Mouse (Mus musculus) spleen, adult 2 months (tissue): ENCODE data around the gene Zfp786. TPM values are rescaled to one million over a fixed set of nuclear protein-coding genes. Genes with fewer than 3 reads are reported as not detected.

Source experiments
- DNase-seq, 2 experiments: peaks; one replicate each; pipeline versions ENCODE4 v3.0.0 to v3.0.0-alpha.2; 2012 to 2021; ENCODE audit warnings: low spot score in 2 of 2, low read depth in 1 of 2
- H3K27ac ChIP-seq: fragments of 200-500 bp; 2 replicates; pipeline ENCODE4 v1.5.1; 2012; ENCODE audit warnings: low read length, inconsistent platforms; ENCODE audit not compliant: insufficient read depth
- H3K27me3 ChIP-seq: fragments of 200-500 bp; 2 replicates; pipeline ENCODE4 v1.6.1; 2012; ENCODE audit warnings: mild to moderate bottlenecking, moderate library complexity, low read length, inconsistent platforms; ENCODE audit not compliant: control insufficient read depth, insufficient read depth
- H3K36me3 ChIP-seq: fragments of 200-500 bp; 2 replicates; pipeline ENCODE4 v1.6.1; 2012; ENCODE audit warnings: mild to moderate bottlenecking, low read length, inconsistent platforms; ENCODE audit not compliant: control insufficient read depth, insufficient read depth
- H3K4me1 ChIP-seq: fragments of 200-500 bp; 2 replicates; pipeline ENCODE4 v1.6.1; 2011; ENCODE audit warnings: inconsistent platforms; ENCODE audit not compliant: control insufficient read depth, insufficient read depth, insufficient read length
- H3K4me3 ChIP-seq: fragments of 200-500 bp; 2 replicates; pipeline ENCODE4 v1.5.1; 2011; ENCODE audit warnings: mild to moderate bottlenecking, inconsistent platforms; ENCODE audit not compliant: insufficient read depth, insufficient read length; ENCODE audit errors: extremely low read depth
- CTCF ChIP-seq: fragments of 200-500 bp; IDR thresholded peaks from 2 replicates; pipeline ENCODE4 v1.5.1; 2011; ENCODE audit warnings: mild to moderate bottlenecking, inconsistent platforms; ENCODE audit not compliant: insufficient read depth, insufficient read length, insufficient replicate concordance; ENCODE audit errors: extremely low read depth
- POLR2A ChIP-seq: fragments of 200-500 bp; IDR thresholded peaks from 2 replicates; pipeline ENCODE4 v1.6.1; 2011; ENCODE audit warnings: low read depth, low read length, inconsistent platforms
- WGBS: fragments of 180-500 bp; shearing (Covaris S2); methylation state at CpG from one replicate; pipeline ENCODE4 v1.1.7; 2018; 5-methylcytosine and 5-hydroxymethylcytosine counted together
- polyA plus RNA-seq: library from polyadenylated mRNA; depleted of rRNA; stranded (reverse); fragments of >200 nt; gene quantifications from 2 replicates; pipeline ENCODE4 v1.2.3, GENCODE M21; 2012

The Zfp786 gene
- polyA plus RNA-seq, 1 experiment = 0.13 TPM

DNA sequence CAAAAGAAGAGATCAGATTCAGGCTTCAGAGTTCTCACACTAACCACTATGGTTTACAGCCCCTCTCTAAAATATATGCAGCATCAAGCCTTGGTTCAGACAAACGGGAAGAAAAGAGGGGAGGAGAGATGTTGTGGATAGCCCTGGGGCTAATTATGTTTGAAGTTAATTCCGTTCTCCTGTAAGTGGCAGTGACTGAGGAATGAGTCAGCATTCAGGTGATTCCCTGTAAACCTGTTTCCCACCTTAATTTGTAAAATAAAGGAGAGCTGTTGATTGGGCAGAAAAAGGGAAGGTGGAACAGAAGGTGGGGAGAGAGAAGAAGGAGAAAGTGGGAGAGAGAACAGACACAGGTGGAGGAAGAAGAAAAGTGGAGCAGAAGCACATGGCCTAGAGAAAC is 6.4 kb downstream of the Zfp786 start:
- 81% methylated on average over 2 of the region's 2 CpGs for WGBS
- no peak overlapping the region for H3K4me3 ChIP-seq
- no peak overlapping the region for H3K27ac ChIP-seq
- no peaks in the 10 kb centered on the region for H3K27me3 ChIP-seq
- H3K36me3 ChIP-seq = no peaks in the 10 kb centered on the region
- H3K4me1 ChIP-seq = no peaks in the 10 kb centered on the region
- TF ChIP-seq POLR2A (no peak), CTCF (no peak)
- DNase-seq = no peak

DNA sequence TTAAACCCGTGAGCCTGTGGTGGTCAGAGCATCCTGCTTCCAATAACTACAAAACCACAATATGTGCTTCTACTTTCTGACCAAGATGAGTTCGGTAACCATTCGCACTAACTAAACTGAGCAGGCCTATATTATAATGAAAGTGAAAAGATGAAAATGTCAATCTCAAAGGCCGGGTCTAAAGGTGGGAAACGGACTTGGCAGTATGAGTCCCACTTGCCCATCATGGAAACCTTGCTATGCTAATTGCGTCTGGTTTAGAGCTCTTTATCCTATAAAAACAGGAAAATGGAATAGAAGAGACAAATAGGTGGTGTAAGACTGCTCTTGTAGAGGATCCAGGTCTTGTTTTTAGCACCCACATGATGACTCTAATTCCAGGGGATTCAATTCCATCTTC is 8.9 kb downstream of the Zfp786 start:
- DNase-seq = no peak
- WGBS = 85% methylated on average over 6 of the region's 6 CpGs
- H3K36me3 ChIP-seq = no peaks in the 10 kb centered on the region
- TF ChIP-seq CTCF = no peak
- no peak for TF ChIP-seq POLR2A
- no peaks in the 10 kb centered on the region for H3K27me3 ChIP-seq
- H3K4me1 ChIP-seq = no peaks in the 10 kb centered on the region
- H3K27ac ChIP-seq = no peak overlapping the region
- H3K4me3 ChIP-seq = no peak overlapping the region

DNA sequence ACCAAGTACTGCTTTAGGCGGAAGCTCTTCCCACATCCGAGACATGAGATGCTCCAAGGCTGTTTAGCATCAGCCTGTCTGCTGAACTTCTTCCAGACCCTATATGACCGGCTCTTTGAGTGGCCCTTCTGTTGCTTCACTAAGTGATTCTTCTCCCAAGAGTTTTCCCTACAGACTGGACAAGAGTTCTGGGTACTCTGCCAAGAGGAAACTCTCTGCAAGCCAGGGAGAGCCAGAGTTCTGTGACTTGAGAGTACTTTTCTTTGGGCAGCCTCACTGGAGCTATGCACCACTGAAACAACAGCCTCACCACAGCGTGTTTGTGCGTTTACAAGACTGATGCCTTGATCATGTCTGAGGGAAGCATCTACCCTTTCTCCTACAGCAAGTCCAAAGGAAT is 9.4 kb downstream of the Zfp786 start:
- Histone ChIP-seq H3K36me3 (no peaks in the 10 kb centered on the region), H3K4me1 (no peaks in the 10 kb centered on the region), H3K27me3 (no peaks in the 10 kb centered on the region), H3K4me3 (no peak overlapping the region), H3K27ac (no peak overlapping the region)
- DNase-seq = no peak
- TF ChIP-seq POLR2A (no peak), CTCF (no peak)
- WGBS = 92% methylated on average over 5 of the region's 5 CpGs

DNA sequence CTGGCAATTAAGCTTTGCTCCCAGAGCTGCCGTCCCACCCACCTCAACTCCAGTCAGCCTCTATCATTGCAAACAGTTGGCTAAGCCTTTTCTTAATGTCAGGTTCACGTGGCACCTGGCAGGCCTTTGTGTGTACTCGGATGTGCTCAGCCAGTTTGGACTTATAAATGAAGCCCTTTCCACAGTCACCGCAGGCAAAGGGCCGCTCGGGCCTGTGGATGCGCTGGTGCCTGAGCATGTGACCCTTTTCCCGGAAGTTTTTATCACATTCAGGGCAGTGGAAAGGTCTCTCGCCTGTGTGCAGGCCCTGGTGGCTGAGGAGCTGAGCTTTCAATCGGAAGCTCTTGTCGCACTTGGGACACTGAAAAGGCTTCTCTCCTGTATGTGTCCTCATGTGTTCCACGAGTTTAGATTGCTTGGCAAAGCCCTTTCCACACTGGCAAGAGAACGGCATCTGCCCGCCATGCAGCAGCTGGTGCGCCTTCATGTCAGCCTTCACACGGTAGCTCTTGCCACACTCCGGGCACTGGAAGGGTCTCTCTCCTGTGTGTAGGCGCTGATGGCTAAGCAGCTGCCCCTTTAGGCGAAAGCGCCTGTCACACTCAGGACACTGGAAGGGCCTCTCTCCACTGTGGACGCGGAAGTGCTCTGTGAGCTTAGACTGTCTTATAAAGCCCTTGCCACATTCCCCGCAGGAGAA is 10.9 kb downstream of the Zfp786 start:
- H3K4me3 ChIP-seq = no peak overlapping the region
- TF ChIP-seq POLR2A = no peak
- no peak for TF ChIP-seq CTCF
- H3K27me3 ChIP-seq = no peaks in the 10 kb centered on the region
- H3K4me1 ChIP-seq = no peaks in the 10 kb centered on the region
- no peaks in the 10 kb centered on the region for H3K36me3 ChIP-seq
- no peak overlapping the region for H3K27ac ChIP-seq
- DNase-seq = no peak
- 94% methylated on average over 23 of the region's 23 CpGs for WGBS

DNA sequence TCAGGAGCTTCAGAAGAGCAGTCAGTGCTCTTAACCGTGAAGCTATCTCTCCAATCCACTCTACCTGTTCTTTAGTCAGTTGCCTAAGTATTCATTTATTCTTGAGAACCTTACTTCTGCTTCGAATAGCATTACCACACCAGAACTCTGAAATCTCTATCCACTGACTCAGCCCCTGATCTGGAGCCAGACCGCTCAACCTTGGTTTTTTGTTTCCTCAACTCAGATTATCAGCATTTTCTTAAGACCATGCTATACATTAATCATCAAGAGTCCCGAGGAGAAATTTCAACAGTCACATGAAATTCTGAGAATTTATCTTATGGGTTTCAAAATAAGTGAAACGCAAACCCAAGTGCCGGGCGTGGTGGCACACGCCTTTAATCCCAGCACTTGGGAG is 11.9 kb downstream of the Zfp786 start:
- WGBS = 85% methylated on average over 8 of the region's 8 CpGs
- no peaks in the 10 kb centered on the region for H3K27me3 ChIP-seq
- no peak overlapping the region for H3K4me3 ChIP-seq
- no peak for TF ChIP-seq POLR2A
- no peak for TF ChIP-seq CTCF
- no peak overlapping the region for H3K27ac ChIP-seq
- H3K4me1 ChIP-seq = no peaks in the 10 kb centered on the region
- DNase-seq = no peak
- H3K36me3 ChIP-seq = no peaks in the 10 kb centered on the region

DNA sequence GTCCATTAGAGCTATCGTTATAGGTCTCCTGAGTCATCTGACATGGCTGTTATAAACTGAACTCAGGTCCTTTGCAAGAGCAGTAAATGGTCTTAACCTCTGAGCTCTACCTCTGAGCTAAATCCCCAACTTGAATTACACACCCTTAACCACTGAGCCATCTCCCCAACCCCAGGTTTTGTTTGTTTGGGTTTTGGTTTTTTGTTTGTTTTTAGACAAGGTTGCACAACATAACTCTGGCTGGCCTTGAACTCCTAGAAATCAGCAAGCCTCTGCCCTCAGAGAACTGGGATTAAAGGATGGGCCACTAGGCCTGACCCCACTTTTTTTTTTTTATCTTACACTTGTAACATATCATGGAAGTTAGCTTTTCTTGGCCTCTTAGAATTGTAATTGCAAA is 14.5 kb downstream of the Zfp786 start:
- no peaks in the 10 kb centered on the region for H3K27me3 ChIP-seq
- WGBS = 94% methylated on average over 1 of the region's 1 CpGs
- H3K36me3 ChIP-seq = no peaks in the 10 kb centered on the region
- no peak for TF ChIP-seq CTCF
- TF ChIP-seq POLR2A = no peak
- no peaks in the 10 kb centered on the region; the same call in 1 of the 2 replicates for H3K4me1 ChIP-seq
- DNase-seq = no peak
- H3K27ac ChIP-seq = no peak overlapping the region
- H3K4me3 ChIP-seq = no peak overlapping the region

DNA sequence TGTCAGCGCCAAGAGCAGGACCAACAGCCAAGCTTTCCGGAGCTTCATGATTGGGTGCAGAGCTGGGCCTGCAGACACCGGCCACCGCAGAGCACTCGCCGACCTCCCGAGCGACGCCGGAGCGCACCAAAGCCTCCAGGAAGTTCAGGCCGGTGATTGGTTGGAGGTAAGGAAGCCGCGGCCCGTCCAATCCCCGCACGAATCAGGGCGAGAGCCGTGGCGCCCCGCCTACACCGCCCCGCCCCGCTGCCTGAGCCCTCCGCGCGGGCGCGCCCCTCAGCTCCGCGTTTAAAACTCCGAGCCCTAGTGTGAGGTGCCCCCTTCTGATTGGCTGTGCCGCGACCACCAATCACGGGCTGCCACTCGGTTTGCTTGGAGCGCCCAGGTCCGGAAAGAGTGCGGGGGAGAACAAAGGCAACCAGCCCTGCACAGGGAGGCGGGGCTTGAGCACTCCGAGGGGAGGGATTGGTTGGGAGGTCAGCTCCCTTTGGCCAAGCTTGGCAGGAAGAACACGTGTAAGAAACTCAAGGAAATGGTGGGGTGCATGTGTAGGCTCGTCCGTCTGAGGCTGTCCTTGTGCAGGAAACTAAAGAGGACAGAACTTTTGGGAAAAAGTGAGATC is 17.3 kb downstream of the Zfp786 start, which contains the start of gene Pdia4:
Pdia4 (minus strand) TSS at position 174 of the 622 bp plus-strand sequence.
- H3K36me3 ChIP-seq = no peaks in the 10 kb centered on the region
- peak within 1 kb of the TSS; percentile 77 for H3K4me3 ChIP-seq
- TF ChIP-seq POLR2A = peak; percentile 90
- TF ChIP-seq CTCF = no peak
- peaks cover 9% of the 10 kb centered on the region; the same call in 1 of the 2 replicates for H3K4me1 ChIP-seq
- H3K27ac ChIP-seq = peak within 1 kb of the TSS; percentile 72
- peak; percentile 97 to 99 for DNase-seq
- no peaks in the 10 kb centered on the region for H3K27me3 ChIP-seq
- under 1% methylated on average over 44 of the region's 44 CpGs for WGBS
